Mouse (Mus musculus) embryonic facial prominence, embryonic 10.5 days (tissue): ENCODE results near the gene Pmfbp1. TPM values are rescaled to one million over a fixed set of nuclear protein-coding genes. Genes with fewer than 3 reads are reported as not detected.
A peak's percentile ranks its signal among the peaks of the same experiment; 100 is the strongest.

Source experiments
- DNase-seq: peaks from one replicate; pipeline ENCODE4 v3.0.0-alpha.2; 2017; ENCODE audit warnings: low spot score
- H3K27ac ChIP-seq: fragments of 300-500 bp; sonication (generic); replicated peaks from 2 replicates; pipeline ENCODE4 v1.5.1; 2016; ENCODE audit warnings: mild to moderate bottlenecking
- H3K27me3 ChIP-seq: fragments of 300-500 bp; sonication (generic); replicated peaks from 2 replicates; pipeline ENCODE4 v1.6.1; 2016; ENCODE audit warnings: low read depth, mild to moderate bottlenecking; ENCODE audit not compliant: poor library complexity, severe bottlenecking
- H3K36me3 ChIP-seq: fragments of 300-500 bp; sonication (generic); replicated peaks from 2 replicates; pipeline ENCODE4 v1.6.1; 2016; ENCODE audit warnings: mild to moderate bottlenecking, moderate library complexity
- H3K4me1 ChIP-seq: fragments of 300-500 bp; sonication (generic); 2 replicates; pipeline ENCODE4 v1.6.1; 2016
- H3K4me3 ChIP-seq: fragments of 300-500 bp; sonication (generic); 2 replicates; pipeline ENCODE4 v1.5.1; 2016; ENCODE audit warnings: mild to moderate bottlenecking, moderate library complexity
- H3K9me3 ChIP-seq: fragments of 300-500 bp; sonication (generic); 2 replicates; pipeline ENCODE4 v1.6.1; 2016; ENCODE audit warnings: mild to moderate bottlenecking
- WGBS: fragments of 180-500 bp; shearing (Covaris S2); methylation state at CpG from one replicate; pipeline ENCODE4 v1.1.7; 2016; 5-methylcytosine and 5-hydroxymethylcytosine counted together
- polyA plus RNA-seq: library from polyadenylated mRNA; unstranded; fragments of >200 nt; fragmentation: Nextera tagmentation; extraction: Ambion mirVana; gene quantifications from 2 replicates; pipeline ENCODE4 v1.2.1, GENCODE M21; 2016

The Pmfbp1 gene
- polyA plus RNA-seq, 1 experiment from 2014 or later, result 0.16 TPM

- no peak overlapping the region for H3K4me3 ChIP-seq
- H3K9me3 ChIP-seq, result no peaks in the 10 kb centered on the region; the same call in 1 of the 2 replicates
- H3K36me3 ChIP-seq, result no peaks in the 10 kb centered on the region
- no peaks in the 10 kb centered on the region for H3K27me3 ChIP-seq
- H3K27ac ChIP-seq, result no peak overlapping the region
- no peaks in the 10 kb centered on the region; the same call in 1 of the 2 replicates for H3K4me1 ChIP-seq
- WGBS, result 81% methylated on average over 2 of the region's 2 CpGs
- no peak for DNase-seq
These were observed 30.2 kb downstream of the Pmfbp1 start for GRCm38 (mm10) chr8:109524008-109524407.

DNA sequence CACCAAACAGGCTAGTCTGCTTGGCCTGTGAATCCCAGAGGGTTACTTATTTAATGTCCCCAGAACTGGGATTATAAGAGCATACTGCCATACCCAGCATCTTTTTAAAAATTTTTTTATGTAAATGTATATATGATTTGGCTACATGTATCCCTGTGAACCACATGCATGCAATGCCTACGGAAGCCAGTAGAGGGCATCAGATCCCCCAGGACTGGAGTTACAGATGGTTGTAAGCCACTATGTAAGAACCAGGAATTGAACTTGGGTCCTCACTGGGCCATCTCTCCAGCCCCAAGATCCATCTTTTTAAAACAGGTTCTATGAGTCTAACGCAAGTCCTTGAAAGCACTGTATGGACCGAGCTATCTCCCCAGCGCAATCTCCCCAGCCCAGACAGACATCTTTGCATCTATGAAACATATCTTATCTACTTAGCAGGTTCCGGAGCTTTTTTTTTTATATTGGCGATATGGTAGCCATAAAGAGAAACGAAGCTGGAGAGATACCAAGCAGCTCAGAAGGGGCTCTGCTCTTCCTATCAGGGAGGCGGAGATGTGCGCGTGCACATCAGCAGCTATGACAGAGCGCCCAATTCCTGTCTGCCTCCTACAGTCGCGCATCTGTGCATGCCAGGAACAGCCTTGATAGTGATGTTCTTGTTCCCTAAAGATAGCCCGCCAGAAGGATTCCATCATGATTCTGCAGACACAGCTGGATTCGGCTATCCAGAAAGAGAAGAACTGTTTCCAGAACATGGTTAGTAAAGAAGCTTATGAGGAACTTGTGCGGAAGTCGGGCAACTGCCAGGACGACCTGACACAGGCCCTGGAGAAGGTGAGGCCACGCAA, 41.5 kb downstream of the Pmfbp1 start:
- Histone ChIP-seq H3K27me3 (no peaks in the 10 kb centered on the region), H3K27ac (no peak overlapping the region), H3K4me3 (no peak overlapping the region), H3K36me3 (no peaks in the 10 kb centered on the region), H3K9me3 (no peaks in the 10 kb centered on the region), H3K4me1 (peaks cover 19% of the 10 kb centered on the region)
- WGBS, result 88% methylated on average over 19 of the region's 19 CpGs
- peak; percentile 60 for DNase-seq

DNA sequence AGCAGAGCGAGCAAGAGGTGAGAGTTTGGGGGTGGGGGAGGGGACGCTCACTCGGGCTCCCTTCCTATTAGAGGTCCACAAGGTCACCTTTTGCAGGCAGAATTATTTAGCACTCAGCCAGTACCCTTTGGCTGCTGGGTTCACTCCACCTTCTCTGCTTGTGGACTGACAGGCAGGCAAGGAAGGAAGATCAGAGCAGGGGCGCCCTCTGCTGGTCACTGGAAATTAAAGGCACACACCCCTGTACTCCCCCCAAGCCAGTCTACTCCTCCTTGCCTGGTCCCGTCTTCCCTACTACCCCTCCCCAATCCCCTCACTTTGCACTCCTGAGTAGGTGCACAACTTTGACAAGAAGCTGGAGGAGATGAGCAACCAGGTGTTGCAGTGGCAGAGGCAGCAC, 42.9 kb downstream of the Pmfbp1 start:
- peak overlapping the region; percentile 31; the same call in 1 of the 2 replicates for H3K27ac ChIP-seq
- no peaks in the 10 kb centered on the region for H3K27me3 ChIP-seq
- no peaks in the 10 kb centered on the region for H3K9me3 ChIP-seq
- no peaks in the 10 kb centered on the region for H3K36me3 ChIP-seq
- DNase-seq, result peak; percentile 89
- H3K4me3 ChIP-seq, result peak overlapping the region; percentile 37; the same call in 1 of the 2 replicates
- peaks cover 16% of the 10 kb centered on the region for H3K4me1 ChIP-seq
- 6% methylated on average over 5 of the region's 5 CpGs for WGBS

GRCm38 (mm10) chr8:109542165-109542564, 48.3 kb downstream of the Pmfbp1 start:
- no peaks in the 10 kb centered on the region for H3K9me3 ChIP-seq
- H3K27me3 ChIP-seq, result no peaks in the 10 kb centered on the region
- 70% methylated on average over 5 of the region's 5 CpGs for WGBS
- H3K27ac ChIP-seq, result no peak overlapping the region
- H3K4me1 ChIP-seq, result peaks cover 4% of the 10 kb centered on the region; the same call in 1 of the 2 replicates
- no peak for DNase-seq
- no peak overlapping the region for H3K4me3 ChIP-seq
- peaks cover 18% of the 10 kb centered on the region for H3K36me3 ChIP-seq

- no peaks in the 10 kb centered on the region for H3K27me3 ChIP-seq
- H3K4me1 ChIP-seq, result peaks cover 3% of the 10 kb centered on the region; the same call in 1 of the 2 replicates
- no peak overlapping the region for H3K27ac ChIP-seq
- no peaks in the 10 kb centered on the region for H3K9me3 ChIP-seq
- DNase-seq, result no peak
- WGBS, result 87% methylated on average over 8 of the region's 8 CpGs
- no peak overlapping the region for H3K4me3 ChIP-seq
- H3K36me3 ChIP-seq, result peaks cover 26% of the 10 kb centered on the region
These were observed 49.1 kb downstream of the Pmfbp1 start for GRCm38 (mm10) chr8:109542748-109543519.

GRCm38 (mm10) chr8:109544049-109544448, 50.2 kb downstream of the Pmfbp1 start:
- WGBS, result 55% methylated on average over 3 of the region's 3 CpGs
- H3K27ac ChIP-seq, result no peak overlapping the region
- no peak overlapping the region for H3K4me3 ChIP-seq
- no peak for DNase-seq
- no peaks in the 10 kb centered on the region for H3K9me3 ChIP-seq
- peaks cover 37% of the 10 kb centered on the region for H3K36me3 ChIP-seq
- no peaks in the 10 kb centered on the region for H3K27me3 ChIP-seq
- peaks cover 3% of the 10 kb centered on the region; the same call in 1 of the 2 replicates for H3K4me1 ChIP-seq

- Histone ChIP-seq H3K27me3 (no peaks in the 10 kb centered on the region), H3K27ac (no peak overlapping the region), H3K9me3 (no peaks in the 10 kb centered on the region), H3K4me1 (no peaks in the 10 kb centered on the region), H3K36me3 (peaks cover 100% of the 10 kb centered on the region), H3K4me3 (no peak overlapping the region)
- 48% methylated on average over 3 of the region's 3 CpGs for WGBS
- DNase-seq, result peak; percentile 60
These were observed 57.8 kb downstream of the Pmfbp1 start for GRCm38 (mm10) chr8:109551663-109552062.

- DNase-seq, result no peak
These were observed 70.1 kb downstream of the Pmfbp1 start for GRCm38 (mm10) chr8:109563881-109564280.

DNA sequence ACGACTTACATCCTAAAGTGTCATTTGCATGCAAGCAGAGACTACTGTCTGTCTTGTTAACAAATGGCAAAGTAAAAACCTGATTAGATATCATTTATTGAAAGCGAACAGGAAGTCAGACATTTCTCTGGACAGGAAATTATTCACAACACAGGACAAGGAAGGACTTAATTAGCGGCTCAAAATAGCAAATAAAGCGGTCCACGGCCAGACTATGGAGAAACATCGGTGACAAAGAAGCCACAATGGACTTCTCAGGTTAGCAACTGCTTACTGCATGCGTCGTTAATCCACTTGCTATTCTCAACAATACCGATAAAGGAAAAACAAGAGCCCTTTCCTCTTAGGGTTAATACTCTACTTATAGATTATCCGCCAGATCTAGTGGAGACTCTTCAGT, 70.9 kb downstream of the Pmfbp1 start:
- peaks cover 42% of the 10 kb centered on the region for H3K36me3 ChIP-seq

More at GRCm38 (mm10) chr8:109563881-109564280, 70.1 kb downstream of the Pmfbp1 start:
- Histone ChIP-seq H3K4me3 (0 out of 2 replicates have a peak overlapping the region, but pooled peaks have one; percentile 8), H3K27me3 (no peaks in the 10 kb centered on the region), H3K27ac (no peak overlapping the region), H3K9me3 (no peaks in the 10 kb centered on the region), H3K36me3 (peaks cover 42% of the 10 kb centered on the region), H3K4me1 (peaks cover 20% of the 10 kb centered on the region)
- WGBS, result 89% methylated on average over 2 of the region's 2 CpGs

GRCm38 (mm10) chr8:109565498-109566333, 71.9 kb downstream of the Pmfbp1 start, which contains the start of the genes Dhx38 and Txnl4b:
Gene Dhx38, minus strand, starts transcription at chr8:109565861.
Gene Txnl4b, plus strand, starts transcription at chr8:109565892.
- Histone ChIP-seq H3K27ac (peak within 1 kb of the TSS; percentile 92), H3K27me3 (no peaks in the 10 kb centered on the region), H3K4me1 (peaks cover 20% of the 10 kb centered on the region), H3K9me3 (no peaks in the 10 kb centered on the region), H3K4me3 (peak within 1 kb of the TSS; percentile 88), H3K36me3 (peaks cover 41% of the 10 kb centered on the region)
- DNase-seq, result peak; percentile 96
- under 1% methylated on average over 52 of the region's 52 CpGs for WGBS

More for the DNA sequence above, 70.9 kb downstream of the Pmfbp1 start:
- Histone ChIP-seq H3K4me3 (peak overlapping the region; percentile 88), H3K27ac (peak overlapping the region; percentile 92), H3K9me3 (no peaks in the 10 kb centered on the region), H3K4me1 (peaks cover 20% of the 10 kb centered on the region), H3K27me3 (no peaks in the 10 kb centered on the region)
- DNase-seq, result no peak
- 6% methylated on average over 10 of the region's 10 CpGs for WGBS

GRCm38 (mm10) chr8:109571139-109571538, 77.3 kb downstream of the Pmfbp1 start:
- H3K27me3 ChIP-seq, result no peaks in the 10 kb centered on the region
- H3K4me3 ChIP-seq, result no peak overlapping the region
- peaks cover 34% of the 10 kb centered on the region for H3K36me3 ChIP-seq
- 91% methylated on average over 12 of the region's 12 CpGs for WGBS
- no peaks in the 10 kb centered on the region for H3K9me3 ChIP-seq
- DNase-seq, result no peak
- H3K4me1 ChIP-seq, result peaks cover 10% of the 10 kb centered on the region
- H3K27ac ChIP-seq, result no peak overlapping the region

DNA sequence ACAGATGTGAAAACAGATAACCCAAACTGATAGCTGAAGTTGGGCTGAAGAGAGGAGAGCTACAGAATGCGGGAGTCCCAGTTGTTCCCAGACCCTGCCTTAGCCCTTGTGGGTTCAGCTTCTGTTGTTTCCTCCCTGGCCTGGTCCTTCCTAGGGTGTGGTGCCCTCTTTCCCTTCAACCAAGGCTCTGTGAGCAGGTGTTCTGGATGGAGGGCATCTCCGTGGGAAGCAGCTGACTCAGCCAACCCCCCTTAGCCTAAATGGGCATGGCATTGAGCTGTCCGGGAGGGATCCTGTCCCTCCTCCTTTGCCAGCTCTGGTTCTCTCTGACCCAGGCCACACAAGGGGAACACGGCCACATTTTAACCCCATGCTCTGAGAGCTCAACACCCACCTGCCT, 82.5 kb downstream of the Pmfbp1 start:
- no peak overlapping the region for H3K4me3 ChIP-seq
- peaks cover 14% of the 10 kb centered on the region; the same call in 1 of the 2 replicates for H3K36me3 ChIP-seq
- no peak for DNase-seq
- H3K27ac ChIP-seq, result no peak overlapping the region
- H3K27me3 ChIP-seq, result no peaks in the 10 kb centered on the region
- H3K9me3 ChIP-seq, result no peaks in the 10 kb centered on the region
- H3K4me1 ChIP-seq, result no peaks in the 10 kb centered on the region
- 80% methylated on average over 4 of the region's 4 CpGs for WGBS
